Mouse (Mus musculus): ENCODE results near the gene Hist3h2ba. TPM values are rescaled to one million over a fixed set of nuclear protein-coding genes. Genes with fewer than 3 reads are reported as not detected.

Hist3h2ba gene
- total and polyA plus RNA-seq, 3 experiments, result not detected

- dilution Hi-C loops (cut with MboI; ENCODE audit: extremely low pct_ligation_motif_present, extremely low pct_unique_long_range_greater_than_20kb, low sequenced_read_pairs) (no loop called here), in situ Hi-C loops (cut with MboI; ENCODE audit: low pct_ligation_motif_present, low pct_unique_long_range_greater_than_20kb, low sequenced_read_pairs) (no loop called here)
- no peaks in the 10 kb centered on the region for H3K9me3 ChIP-seq (replicated peaks; ENCODE audit: low read length)
- peaks cover 51 to 64% of the 10 kb centered on the region in 2 experiments for H3K36me3 ChIP-seq (replicated peaks in 1 of 2; ENCODE audit: control insufficient read depth in 1 of 2, insufficient read depth in 1 of 2, low read length in 1 of 2)
- TF ChIP-seq NELFE (IDR thresholded peaks at IDR 0.05; ENCODE audit: low read depth, low read length) (no peak), CHD2 (IDR thresholded peaks at IDR 0.05; ENCODE audit: low read length) (no peak), MEF2A (IDR thresholded peaks at IDR 0.05; ENCODE audit: borderline replicate concordance, low read depth, low read length) (no peak), RAD21 (IDR thresholded peaks at IDR 0.05; ENCODE audit: low read depth, low read length) (no peak), E2F4 (IDR thresholded peaks at IDR 0.05; ENCODE audit: insufficient replicate concordance, low read depth, low read length) (no peak), PAX5 (IDR thresholded peaks at IDR 0.05; ENCODE audit: low read length) (no peak), IRF4 (IDR thresholded peaks at IDR 0.05; ENCODE audit: low read depth, low read length) (no peak), BHLHE40 (IDR thresholded peaks at IDR 0.05; ENCODE audit: low read depth, low read length) (no peak), POLR2A (IDR thresholded peaks at IDR 0.05; ENCODE audit: low read depth, low read length) (no peak), ELF1 (IDR thresholded peaks at IDR 0.05; ENCODE audit: low read depth, low read length) (no peak), USF2 (conservative IDR thresholded peaks at IDR 0.05; ENCODE audit: low read depth, low read length) (no peak)
- H3K4me3 ChIP-seq (replicated peaks in 1 of 3; ENCODE audit: low read depth in 2 of 3, low read length in 2 of 3, poor library complexity in 1 of 3), result no peak overlapping the region
- no peak overlapping the region for H3K4me2 ChIP-seq (ENCODE audit: insufficient read depth, low read depth, poor library complexity, severe bottlenecking)
- peaks cover 3 to 26% of the 10 kb centered on the region in 2 experiments for H3K4me1 ChIP-seq (ENCODE audit: control insufficient read depth in 1 of 2, insufficient read depth in 2 of 2)
- H3K27ac ChIP-seq (ENCODE audit: insufficient read depth, low read depth), result no peak overlapping the region
- H3K27me3 ChIP-seq (replicated peaks), result no peaks in the 10 kb centered on the region
- H3K79me2 ChIP-seq (replicated peaks; ENCODE audit: control insufficient read depth, extremely low read depth, insufficient read depth, poor library complexity, severe bottlenecking), result no peaks in the 10 kb centered on the region
- H3K9ac ChIP-seq (ENCODE audit: insufficient read depth, low read depth), result no peak overlapping the region
- DNase-seq (ENCODE audit: extremely low read depth), result no peak
Observed at GRCm38 (mm10) chr11:58990794-58991193, 42.1 kb downstream of the Hist3h2ba start.

- in situ Hi-C loops (cut with MboI; ENCODE audit: low pct_ligation_motif_present, low pct_unique_long_range_greater_than_20kb, low sequenced_read_pairs) (no loop called here), dilution Hi-C loops (cut with MboI; ENCODE audit: extremely low pct_ligation_motif_present, extremely low pct_unique_long_range_greater_than_20kb, low sequenced_read_pairs) (no loop called here)
- DNase-seq (ENCODE audit: extremely low read depth), result no peak
- Histone ChIP-seq H3K9ac (ENCODE audit: insufficient read depth, low read depth) (no peak overlapping the region), H3K27ac (ENCODE audit: insufficient read depth, low read depth) (no peak overlapping the region), H3K9me3 (replicated peaks; ENCODE audit: low read length) (no peaks in the 10 kb centered on the region), H3K79me2 (replicated peaks; ENCODE audit: control insufficient read depth, extremely low read depth, insufficient read depth, poor library complexity, severe bottlenecking) (no peaks in the 10 kb centered on the region), H3K4me1 (ENCODE audit: control insufficient read depth in 1 of 2, insufficient read depth in 2 of 2) (peaks cover 3 to 18% of the 10 kb centered on the region in 2 experiments), H3K4me2 (ENCODE audit: insufficient read depth, low read depth, poor library complexity, severe bottlenecking) (no peak overlapping the region), H3K4me3 (replicated peaks in 1 of 3; ENCODE audit: low read depth in 2 of 3, low read length in 2 of 3, poor library complexity in 1 of 3) (no peak overlapping the region), H3K36me3 (replicated peaks in 1 of 2; ENCODE audit: control insufficient read depth in 1 of 2, insufficient read depth in 1 of 2, low read length in 1 of 2) (peaks cover 42 to 53% of the 10 kb centered on the region in 2 experiments), H3K27me3 (replicated peaks) (peaks cover 3% of the 10 kb centered on the region)
- TF ChIP-seq NELFE (IDR thresholded peaks at IDR 0.05; ENCODE audit: low read depth, low read length), result no peak
- peak; percentile 46; the same call in 1 of the 2 replicates for TF ChIP-seq POLR2AphosphoS2 (IDR thresholded peaks at IDR 0.05; ENCODE audit: low read depth, low read length)
- TF ChIP-seq PAX5 (IDR thresholded peaks at IDR 0.05; ENCODE audit: low read length), result no peak
Observed at GRCm38 (mm10) chr11:58991911-58992310, 43.2 kb downstream of the Hist3h2ba start.

DNA sequence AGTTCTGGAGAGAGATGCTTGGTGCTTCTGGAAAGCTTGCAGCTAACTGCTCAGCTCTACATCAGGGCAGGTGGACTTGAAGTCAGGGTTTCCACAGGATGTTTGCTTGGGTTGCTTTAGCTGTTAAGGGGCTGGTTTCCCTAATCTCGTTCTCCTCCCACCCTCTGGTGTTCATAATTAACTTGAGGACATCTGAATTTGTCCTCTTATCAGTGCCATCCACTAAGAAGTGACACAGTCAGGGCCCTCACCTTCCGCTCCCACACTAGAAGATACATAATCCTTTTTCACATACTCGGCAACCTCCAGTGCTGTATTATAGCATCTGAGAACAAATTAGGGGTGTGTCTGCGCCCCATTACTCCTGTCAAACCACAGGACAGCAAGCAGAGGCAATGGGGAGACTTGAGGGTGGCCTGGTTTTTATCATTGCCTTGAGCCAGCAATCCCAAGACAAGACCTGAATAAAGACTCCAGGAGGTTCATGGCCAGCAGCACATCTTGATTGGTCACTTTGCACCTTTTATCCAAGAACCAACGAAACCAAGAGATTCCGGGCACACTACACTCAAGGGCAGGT lies 44.5 kb downstream of the Hist3h2ba start:
- H3K27ac ChIP-seq (ENCODE audit: insufficient read depth, low read depth), result no peak overlapping the region
- no peaks in the 10 kb centered on the region for H3K9me3 ChIP-seq (replicated peaks; ENCODE audit: low read length)
- DNase-seq (ENCODE audit: extremely low read depth), result no peak
- peaks cover 15% of the 10 kb centered on the region for H3K27me3 ChIP-seq (replicated peaks)
- no peaks in the 10 kb centered on the region for H3K79me2 ChIP-seq (replicated peaks; ENCODE audit: control insufficient read depth, extremely low read depth, insufficient read depth, poor library complexity, severe bottlenecking)
- H3K4me2 ChIP-seq (ENCODE audit: insufficient read depth, low read depth, poor library complexity, severe bottlenecking), result no peak overlapping the region
- no peak overlapping the region for H3K9ac ChIP-seq (ENCODE audit: insufficient read depth, low read depth)
- TF ChIP-seq SIN3A (IDR thresholded peaks at IDR 0.05; ENCODE audit: low read length), result no peak
- TF ChIP-seq CHD2 (IDR thresholded peaks at IDR 0.05; ENCODE audit: low read length), result 0 out of 2 replicates have a peak, but pooled peaks have one; percentile 6
- TF ChIP-seq USF1 (IDR thresholded peaks at IDR 0.05; ENCODE audit: low read depth, low read length), result no peak
- in situ Hi-C loops (cut with MboI; ENCODE audit: low pct_ligation_motif_present, low pct_unique_long_range_greater_than_20kb, low sequenced_read_pairs) (no loop called here), dilution Hi-C loops (cut with MboI; ENCODE audit: extremely low pct_ligation_motif_present, extremely low pct_unique_long_range_greater_than_20kb, low sequenced_read_pairs) (no loop called here)
- H3K4me3 ChIP-seq (replicated peaks in 1 of 3; ENCODE audit: low read depth in 2 of 3, low read length in 2 of 3, poor library complexity in 1 of 3), result no peak overlapping the region
- peaks cover 31 to 40% of the 10 kb centered on the region in 2 experiments for H3K36me3 ChIP-seq (replicated peaks in 1 of 2; ENCODE audit: control insufficient read depth in 1 of 2, insufficient read depth in 1 of 2, low read length in 1 of 2)
- H3K4me1 ChIP-seq (ENCODE audit: control insufficient read depth in 1 of 2, insufficient read depth in 2 of 2), result peaks cover 3 to 16% of the 10 kb centered on the region in 2 experiments

Data from CH12.LX (cell line).